In genomic region chr2:120470856-120471255, GRCm38 (mm10) we compare ENCODE assay signal across 13 mouse cellular contexts.
"Had no signal": no experiment of that assay in that cellular context is flagged by ENCODE, and none has a peak within 500 bp of the region (broad histone marks: within the 10 kb centered on the region; RNA-seq: fewer than 3 reads in every experiment).

No protein-coding gene starts in this region.

- DNase-seq: kidney, postnatal 36 days; liver; liver, embryonic 13.5 days; lung, adult 18-20 months; right cerebral cortex, adult 18-20 months; right cerebral cortex, postnatal 25 days; thymus, postnatal 36 days had no signal

- H3K4me2 ChIP-seq: limb, embryonic 12.5 days; liver, embryonic 13.5 days; midbrain, embryonic 13.5 days; neural tube, embryonic 15.5 days had no signal

- H3K27ac ChIP-seq: kidney, postnatal 0 days; layer of hippocampus, adult 2 months; limb, embryonic 12.5 days; liver, embryonic 13.5 days; midbrain, embryonic 13.5 days; neural tube, embryonic 15.5 days had no signal

- H3K4me1 ChIP-seq: limb, embryonic 12.5 days; midbrain, embryonic 13.5 days; neural tube, embryonic 15.5 days had no signal

- H3K36me3 ChIP-seq: limb, embryonic 12.5 days; liver, embryonic 13.5 days; midbrain, embryonic 13.5 days; neural tube, embryonic 15.5 days had no signal

- H3K9me3 ChIP-seq: limb, embryonic 12.5 days; liver, embryonic 13.5 days; neural tube, embryonic 15.5 days had no signal

- ATAC-seq: midbrain, embryonic 13.5 days had no signal

- H3K4me3 ChIP-seq: layer of hippocampus, adult 2 months; limb, embryonic 12.5 days; liver, embryonic 13.5 days; midbrain, embryonic 13.5 days; myocyte; neural tube, embryonic 15.5 days had no signal

- H3K27me3 ChIP-seq: limb, embryonic 12.5 days; liver, embryonic 13.5 days; midbrain, embryonic 13.5 days; neural tube, embryonic 15.5 days had no signal

- H3K9ac ChIP-seq: limb, embryonic 12.5 days; liver, embryonic 13.5 days; midbrain, embryonic 13.5 days; neural tube, embryonic 15.5 days had no signal
